Mouse (Mus musculus) forebrain, postnatal 0 days (tissue): ENCODE results near the gene Sec31a. TPM values are rescaled to one million over a fixed set of nuclear protein-coding genes. Genes with fewer than 3 reads are reported as not detected.

Source experiments
- ATAC-seq: fragments of 200-750 bp; cut with Nextera tagmentation; 2 replicates; pipeline ENCODE4 v1.8.0; 2017; ENCODE audit warnings: mild to moderate bottlenecking, moderate library complexity
- DNase-seq: peaks from one replicate; pipeline ENCODE4 v3.0.0-alpha.2; 2015
- H3K27ac ChIP-seq: fragments of 300-500 bp; sonication (generic); 2 replicates; pipeline ENCODE4 v1.5.1; 2014; ENCODE audit warnings: low read depth, mild to moderate bottlenecking, antibody characterized with exemption, low read length, moderate library complexity, mixed read lengths
- H3K27me3 ChIP-seq: fragments of 300-500 bp; sonication (generic); 2 replicates; pipeline ENCODE4 v1.6.1; 2014; ENCODE audit warnings: mild to moderate bottlenecking, low read length, mixed read lengths; ENCODE audit not compliant: insufficient read depth
- H3K36me3 ChIP-seq: fragments of 300-500 bp; sonication (generic); 2 replicates; pipeline ENCODE4 v1.6.1; 2014; ENCODE audit warnings: mild to moderate bottlenecking, moderate library complexity; ENCODE audit not compliant: insufficient read depth
- H3K4me1 ChIP-seq: fragments of 300-500 bp; sonication (generic); 2 replicates; pipeline ENCODE4 v1.6.1; 2014; ENCODE audit warnings: antibody characterized with exemption; ENCODE audit not compliant: insufficient read depth
- H3K4me2 ChIP-seq: fragments of 300-500 bp; sonication (generic); 2 replicates; pipeline ENCODE4 v1.6.1; 2014; ENCODE audit warnings: low read depth, mild to moderate bottlenecking, moderate library complexity
- H3K4me3 ChIP-seq: fragments of 300-500 bp; sonication (generic); 2 replicates; pipeline ENCODE4 v1.5.1; 2014; ENCODE audit warnings: low read depth, low read length, mixed read lengths
- H3K9ac ChIP-seq: fragments of 300-500 bp; sonication (generic); 2 replicates; pipeline ENCODE4 v1.6.1; 2014; ENCODE audit warnings: mild to moderate bottlenecking
- H3K9me3 ChIP-seq: fragments of 300-500 bp; sonication (generic); 2 replicates; pipeline ENCODE4 v1.6.1; 2016; ENCODE audit warnings: low read length
- CTCF ChIP-seq: sonication (generic); IDR thresholded peaks from 2 replicates; pipeline ENCODE4 v1.5.1; 2016; ENCODE audit warnings: antibody characterized with exemption, control low read depth, low read depth
- WGBS: fragments of 180-500 bp; shearing (Covaris S2); extraction: QIAGEN DNeasy Blood & Tissue Kit; methylation state at CpG from one replicate; pipeline ENCODE4 v1.1.7; 2014; 5-methylcytosine and 5-hydroxymethylcytosine counted together
- polyA plus RNA-seq: library from polyadenylated mRNA; unstranded; fragments of >200 nt; fragmentation: Nextera tagmentation; extraction: Ambion mirVana; gene quantifications from 2 replicates; pipeline ENCODE4 v1.2.1, GENCODE M21; 2015
- total RNA-seq: library from RNA; depleted of rRNA; stranded (reverse); fragments of >200 nt; gene quantifications from 2 replicates; pipeline ENCODE4 v1.2.3, GENCODE M21; 2014

The Sec31a gene
- total and polyA plus RNA-seq, 2 experiments from 2014 or later: 78.6 to 160 TPM

- TF ChIP-seq CTCF: no peak
- Histone ChIP-seq H3K4me2 (no peak overlapping the region), H3K27ac (no peak overlapping the region), H3K9me3 (no peaks in the 10 kb centered on the region), H3K27me3 (no peaks in the 10 kb centered on the region), H3K36me3 (peaks cover 80% of the 10 kb centered on the region), H3K4me1 (no peaks in the 10 kb centered on the region), H3K9ac (no peak overlapping the region), H3K4me3 (no peak overlapping the region)
- ATAC-seq (no peak), DNase-seq (no peak)
- 93% methylated on average over 6 of the region's 6 CpGs for WGBS
Observed at GRCm38 (mm10) chr5:100369093-100369492, 46.9 kb downstream of the Sec31a start.

- ATAC-seq (no peak), DNase-seq (no peak)
- H3K4me2 ChIP-seq: no peak overlapping the region
- no peaks in the 10 kb centered on the region for H3K9me3 ChIP-seq
- no peaks in the 10 kb centered on the region for H3K4me1 ChIP-seq
- H3K27ac ChIP-seq: no peak overlapping the region
- 75% methylated on average over 5 of the region's 5 CpGs for WGBS
- no peak overlapping the region for H3K4me3 ChIP-seq
- no peak overlapping the region for H3K9ac ChIP-seq
- no peak for TF ChIP-seq CTCF
- peaks cover 80% of the 10 kb centered on the region for H3K36me3 ChIP-seq
- H3K27me3 ChIP-seq: no peaks in the 10 kb centered on the region
Observed at GRCm38 (mm10) chr5:100368527-100368926, 47.5 kb downstream of the Sec31a start.

GRCm38 (mm10) chr5:100367051-100367450, 49.0 kb downstream of the Sec31a start:
- no peak for TF ChIP-seq CTCF
- 90% methylated on average over 2 of the region's 2 CpGs for WGBS
- Histone ChIP-seq H3K4me1 (no peaks in the 10 kb centered on the region), H3K9me3 (no peaks in the 10 kb centered on the region), H3K9ac (no peak overlapping the region), H3K27ac (no peak overlapping the region), H3K36me3 (peaks cover 82% of the 10 kb centered on the region), H3K4me3 (no peak overlapping the region), H3K27me3 (no peaks in the 10 kb centered on the region), H3K4me2 (no peak overlapping the region)
- no peak for ATAC-seq
- DNase-seq: no peak

DNA sequence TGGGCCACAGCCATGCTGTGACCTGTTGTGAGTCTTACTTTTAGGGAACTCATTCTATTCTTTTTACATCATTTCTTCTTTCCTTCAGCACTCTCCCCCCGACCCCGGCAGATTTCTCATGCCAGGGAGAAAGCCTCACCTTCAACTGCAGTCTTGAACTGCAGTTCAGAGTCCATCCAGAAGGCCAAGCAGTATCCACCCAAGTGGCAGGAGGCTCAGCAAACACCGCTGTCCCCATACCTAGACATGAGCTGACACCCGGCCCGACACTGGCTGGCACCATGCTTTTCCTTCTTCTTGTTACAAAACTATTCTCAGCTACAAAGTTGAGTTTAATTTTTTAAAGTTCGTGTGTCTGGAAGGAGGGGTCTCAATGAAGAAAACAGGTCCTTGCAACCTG, 55.7 kb downstream of the Sec31a start:
- TF ChIP-seq CTCF: no peak
- WGBS: 90% methylated on average over 6 of the region's 6 CpGs
- Histone ChIP-seq H3K9me3 (no peaks in the 10 kb centered on the region), H3K4me1 (no peaks in the 10 kb centered on the region), H3K36me3 (peaks cover 41% of the 10 kb centered on the region), H3K9ac (no peak overlapping the region), H3K4me3 (no peak overlapping the region), H3K27ac (no peak overlapping the region), H3K27me3 (no peaks in the 10 kb centered on the region), H3K4me2 (no peak overlapping the region)
- ATAC-seq (no peak), DNase-seq (no peak)

DNA sequence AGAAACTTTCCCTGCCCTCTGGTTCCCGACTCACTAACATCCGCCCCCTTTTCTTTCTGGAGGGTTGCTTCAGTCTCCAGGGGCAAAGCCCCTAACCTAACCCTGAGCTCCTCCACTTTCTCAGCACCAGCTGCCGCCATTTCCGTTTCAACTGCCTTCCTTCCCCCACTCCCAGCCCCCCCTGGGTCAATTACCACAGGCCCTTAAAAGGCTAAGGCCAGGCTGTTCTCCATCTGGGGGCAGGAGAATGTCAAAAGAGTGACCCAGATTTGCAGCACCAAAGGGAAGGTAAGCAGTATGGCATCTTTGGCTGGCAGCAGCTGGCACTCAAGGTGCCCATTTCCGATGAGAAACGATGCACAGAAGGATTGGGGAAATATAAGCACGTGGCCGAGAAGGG, 57.7 kb downstream of the Sec31a start:
- no peaks in the 10 kb centered on the region for H3K4me1 ChIP-seq
- no peak for ATAC-seq
- H3K27me3 ChIP-seq: no peaks in the 10 kb centered on the region
- H3K9ac ChIP-seq: no peak overlapping the region
- no peaks in the 10 kb centered on the region for H3K9me3 ChIP-seq
- H3K4me3 ChIP-seq: no peak overlapping the region
- 49% methylated on average over 8 of the region's 8 CpGs for WGBS
- no peak overlapping the region for H3K27ac ChIP-seq
- no peak for DNase-seq
- no peak overlapping the region for H3K4me2 ChIP-seq
- peaks cover 21% of the 10 kb centered on the region for H3K36me3 ChIP-seq
- TF ChIP-seq CTCF: no peak

- H3K36me3 ChIP-seq: no peaks in the 10 kb centered on the region
- H3K27ac ChIP-seq: no peak overlapping the region
- no peak for TF ChIP-seq CTCF
- no peak overlapping the region for H3K9ac ChIP-seq
- H3K4me1 ChIP-seq: no peaks in the 10 kb centered on the region
- ATAC-seq (no peak), DNase-seq (no peak)
- 94% methylated on average over 20 of the region's 20 CpGs for WGBS
- H3K4me3 ChIP-seq: no peak overlapping the region
- H3K27me3 ChIP-seq: no peaks in the 10 kb centered on the region
- H3K4me2 ChIP-seq: no peak overlapping the region
- no peaks in the 10 kb centered on the region for H3K9me3 ChIP-seq
Observed at GRCm38 (mm10) chr5:100354644-100355043, 61.4 kb downstream of the Sec31a start.

- no peak overlapping the region for H3K4me2 ChIP-seq
- H3K9me3 ChIP-seq: no peaks in the 10 kb centered on the region
- TF ChIP-seq CTCF: no peak
- no peak overlapping the region for H3K4me3 ChIP-seq
- ATAC-seq (no peak), DNase-seq (no peak)
- 0 out of 2 replicates have a peak, but pooled peaks cover 3% of the 10 kb centered on the region for H3K4me1 ChIP-seq
- H3K36me3 ChIP-seq: no peaks in the 10 kb centered on the region
- H3K27me3 ChIP-seq: no peaks in the 10 kb centered on the region
- H3K27ac ChIP-seq: no peak overlapping the region
- 39% methylated on average over 10 of the region's 10 CpGs for WGBS
- H3K9ac ChIP-seq: no peak overlapping the region
Observed at GRCm38 (mm10) chr5:100352986-100353848, 62.8 kb downstream of the Sec31a start.
